Mouse (Mus musculus) megakaryocyte, embryonic 14.5 days (primary cell): ENCODE measurements at regions not wholly inside any gene's neighbourhood (a gene's known extent, or its start where the extent isn't known, plus 50 kb on each side); places are given as distances from the start of the nearest gene placed in this dataset.

Experiments
- FLI1 ChIP-seq: IDR thresholded peaks from 2 replicates; pipeline ENCODE4 v1.6.1; 2012; ENCODE audit warnings: low read length, inconsistent platforms, mixed read lengths
- GATA1 ChIP-seq: IDR thresholded peaks from 3 replicates; pipeline ENCODE4 v1.6.1; 2012; ENCODE audit warnings: mixed read lengths, low read length, inconsistent platforms, borderline replicate concordance

GRCm38 (mm10) chr10:124945257-124945656 is 444.0 kb downstream of the Slc16a7 start:
- TF ChIP-seq GATA1 = no peak
- no peak for TF ChIP-seq FLI1
